Mouse (Mus musculus): ENCODE measurements around the gene Jade1.

- TF ChIP-seq GATA1 (IDR thresholded peaks at IDR 0.05; ENCODE audit: borderline replicate concordance, low read length) = no peak
- no peak for TF ChIP-seq FLI1 (IDR thresholded peaks at IDR 0.05; ENCODE audit: low read length)
Observed at GRCm38 (mm10) chr3:41509441-41509840, 46.1 kb upstream of the Jade1 start.

All from megakaryocyte, embryonic 14.5 days (primary cell).